Mouse (Mus musculus) thymus, postnatal 10 days (tissue): ENCODE results near the gene Carmil2.

Source experiments
- DNase-seq, 2 experiments: peaks; one replicate each; pipeline ENCODE4 v3.0.0; 2021; ENCODE audit warnings: low spot score in 2 of 2

The Carmil2 gene

GRCm38 (mm10) chr8:105685796-105686308 is at the start of gene Carmil2:
Gene Carmil2 (plus strand): TSS chr8:105686274.
- peak; percentile 96 to 97 for DNase-seq

GRCm38 (mm10) chr8:105636963-105637510 is 49.0 kb upstream of the Carmil2 start, which contains the start of gene Agrp:
Gene Agrp (minus strand): TSS chr8:105637393.
- DNase-seq = peak; percentile 68 to 72

GRCm38 (mm10) chr8:105637601-105638041 is 48.5 kb upstream of the Carmil2 start:
- DNase-seq = no peak

GRCm38 (mm10) chr8:105638510-105638909 is 47.6 kb upstream of the Carmil2 start:
- DNase-seq = peak in 1 of 2 experiments; percentile 42

DNA sequence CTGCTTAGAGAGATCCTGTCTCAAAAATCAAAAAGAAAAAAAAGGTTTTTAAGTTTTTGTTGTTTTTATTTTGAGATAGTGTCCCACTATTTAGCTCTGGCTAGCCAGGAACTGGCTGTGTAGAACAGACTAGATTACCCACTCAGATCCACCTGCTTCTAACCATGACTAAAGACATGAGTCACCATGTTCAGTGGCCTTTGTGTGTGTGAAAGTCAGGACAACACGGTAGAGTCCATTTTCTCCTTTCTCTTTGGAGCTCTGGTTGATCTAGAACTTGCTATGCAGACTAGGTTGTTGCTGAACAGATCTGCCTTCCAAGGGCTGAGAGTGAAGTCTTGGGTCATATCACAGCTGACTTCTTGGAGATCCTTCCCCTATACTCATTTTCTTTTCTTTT is 46.2 kb upstream of the Carmil2 start:
- DNase-seq = no peak

GRCm38 (mm10) chr8:105640511-105640910 is 45.6 kb upstream of the Carmil2 start:
- no peak for DNase-seq

DNA sequence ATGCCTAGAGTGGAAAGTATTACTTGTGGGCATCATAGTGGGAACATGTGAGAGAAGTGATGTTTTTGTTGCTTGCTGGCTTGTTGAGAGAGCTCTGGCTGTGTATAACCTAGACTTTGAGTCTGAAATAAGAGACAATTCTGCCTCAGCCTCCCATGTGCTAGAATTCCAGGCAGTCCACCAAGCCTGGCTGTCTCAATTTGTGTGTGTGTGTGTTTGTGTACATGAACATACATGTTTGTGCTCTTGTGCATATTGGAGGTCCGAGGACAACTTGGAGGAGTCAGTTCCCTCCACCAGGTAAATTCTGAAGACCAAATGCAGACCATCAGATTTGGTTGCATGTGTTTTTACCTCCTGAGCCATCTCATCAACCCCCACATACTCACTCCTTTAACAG is 40.9 kb upstream of the Carmil2 start:
- DNase-seq = no peak

DNA sequence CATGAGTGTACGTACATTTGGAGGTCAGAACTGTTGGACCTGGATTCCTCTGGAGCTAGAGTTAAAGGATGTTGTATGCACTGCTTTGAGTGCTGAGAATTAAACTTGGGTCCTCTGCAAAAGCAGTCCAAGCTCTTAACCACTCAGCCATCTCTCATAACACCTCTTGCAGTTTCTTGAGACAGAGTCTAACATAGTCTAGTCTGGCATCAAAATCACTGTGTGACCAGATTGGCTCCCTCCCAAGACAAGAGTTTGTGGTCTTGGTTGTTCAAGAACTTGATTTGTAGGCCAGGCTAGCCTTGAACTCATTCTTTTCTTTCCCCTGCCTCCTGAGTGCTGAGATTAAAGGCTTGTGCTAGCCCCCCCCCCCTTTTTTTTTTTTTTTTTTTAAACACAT is 37.1 kb upstream of the Carmil2 start:
- DNase-seq = no peak

GRCm38 (mm10) chr8:105657641-105658040 is 28.4 kb upstream of the Carmil2 start:
- no peak for DNase-seq

GRCm38 (mm10) chr8:105661167-105661566 is 24.9 kb upstream of the Carmil2 start:
- peak; percentile 25 to 48 for DNase-seq

GRCm38 (mm10) chr8:105677891-105678290 is 8.2 kb upstream of the Carmil2 start:
- no peak for DNase-seq

GRCm38 (mm10) chr8:105685325-105685724 is 749 bp upstream of the Carmil2 start:
- DNase-seq = peak in 1 of 2 experiments; percentile 11

DNA sequence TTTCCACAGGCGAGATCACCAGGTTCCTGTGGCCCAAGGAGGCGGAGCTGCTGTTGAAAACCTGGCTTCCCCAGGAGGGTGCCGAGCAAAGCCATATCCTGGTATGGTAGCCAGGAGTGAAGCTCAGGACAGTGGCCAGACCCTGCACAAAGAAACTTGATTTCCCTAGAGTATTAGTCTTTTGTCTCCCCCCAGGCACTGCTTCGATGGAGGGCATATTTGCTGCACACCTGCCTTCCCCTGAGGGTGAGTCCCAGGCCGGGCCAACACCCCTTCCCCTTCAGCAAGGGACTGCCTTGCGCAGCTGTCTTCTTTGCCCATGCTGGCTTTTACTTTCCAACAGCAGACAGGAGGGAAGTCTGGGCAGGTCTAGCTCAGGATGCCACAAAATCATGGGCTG is 477 bp downstream of the Carmil2 start:
- DNase-seq = peak; percentile 48 to 54

DNA sequence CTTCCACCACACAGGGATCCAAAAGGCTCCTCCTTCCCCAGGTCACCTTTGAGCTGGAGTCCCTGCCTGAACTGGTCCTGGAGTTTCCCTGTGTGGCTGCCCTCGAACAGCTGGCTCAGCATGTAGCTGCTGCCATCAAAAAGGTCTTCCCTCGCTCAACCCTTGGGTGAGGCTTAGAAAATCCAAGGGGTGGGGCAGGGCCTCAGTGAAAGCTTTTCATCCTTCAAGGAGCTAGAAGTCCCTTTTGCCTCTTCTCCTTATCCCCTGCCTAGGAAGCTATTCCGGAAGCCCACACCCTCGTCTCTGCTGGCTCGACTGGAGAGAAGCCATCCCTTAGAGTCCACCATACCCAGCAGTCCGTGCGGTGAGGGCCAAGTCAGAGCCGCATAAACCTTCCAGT is 1.4 kb downstream of the Carmil2 start:
- DNase-seq = peak in 1 of 2 experiments; percentile 8

DNA sequence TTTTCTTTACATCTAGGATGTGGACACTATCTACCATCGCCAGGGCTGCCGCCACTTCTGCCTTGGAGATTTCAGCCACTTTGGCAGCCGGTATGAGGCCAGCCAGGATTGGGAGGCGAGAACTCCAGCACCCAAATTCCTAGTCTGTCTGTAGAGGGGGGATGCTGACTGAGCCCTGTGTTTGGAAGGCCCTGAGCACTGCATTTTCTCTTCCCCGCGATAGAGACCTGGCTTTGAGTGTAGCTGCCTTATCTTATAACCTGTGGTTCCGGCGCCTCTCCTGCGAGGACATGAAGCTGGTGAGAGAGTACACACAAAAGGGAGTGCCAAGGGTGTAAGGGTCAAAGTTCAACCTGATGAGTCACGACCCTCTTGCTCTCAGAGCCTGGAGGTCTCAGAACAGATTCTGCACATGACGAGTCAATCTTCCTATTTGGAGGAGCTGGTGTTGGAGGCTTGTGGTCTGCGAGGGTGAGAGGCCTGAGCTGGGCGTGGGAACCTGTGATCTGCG is 2.2 kb downstream of the Carmil2 start:
- peak in 1 of 2 experiments; percentile 4 for DNase-seq

DNA sequence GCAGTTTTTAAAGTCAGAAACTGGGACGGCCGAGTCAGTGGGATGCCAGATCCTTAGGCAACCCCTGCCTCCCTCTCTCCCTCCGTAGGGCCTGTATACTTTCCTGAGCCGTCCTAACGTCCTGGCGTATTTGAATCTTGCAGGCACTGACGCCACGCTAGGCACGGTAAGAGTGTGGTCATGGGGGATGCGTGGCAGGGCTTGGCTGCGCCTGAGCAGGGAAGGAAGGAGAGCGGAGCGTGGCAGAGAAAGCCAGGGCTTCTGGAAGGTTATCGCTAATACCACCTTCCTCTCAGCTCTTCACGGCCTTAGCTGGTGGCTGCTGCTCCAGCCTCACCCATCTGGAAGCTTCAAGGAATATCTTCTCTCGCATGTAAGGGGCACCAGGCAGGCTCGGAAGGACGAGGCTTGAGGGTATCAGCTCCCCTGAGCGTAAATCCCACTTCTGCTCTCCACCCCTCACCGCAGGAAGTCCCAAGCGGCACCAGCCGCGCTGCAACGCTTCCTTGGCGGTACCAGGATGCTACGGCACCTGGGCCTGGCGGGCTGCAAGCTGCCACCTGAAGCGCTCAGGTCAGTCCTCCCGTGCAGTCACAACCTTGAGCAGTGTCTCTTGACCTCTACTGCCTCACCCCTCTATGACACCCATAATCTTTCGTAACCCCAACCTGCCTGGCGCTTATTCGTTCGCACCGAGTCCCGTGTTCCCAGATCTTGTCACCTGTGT is 3.3 kb downstream of the Carmil2 start:
- DNase-seq = no peak

- DNase-seq = no peak
These were observed 3.9 kb downstream of the Carmil2 start for GRCm38 (mm10) chr8:105689983-105690360.

DNA sequence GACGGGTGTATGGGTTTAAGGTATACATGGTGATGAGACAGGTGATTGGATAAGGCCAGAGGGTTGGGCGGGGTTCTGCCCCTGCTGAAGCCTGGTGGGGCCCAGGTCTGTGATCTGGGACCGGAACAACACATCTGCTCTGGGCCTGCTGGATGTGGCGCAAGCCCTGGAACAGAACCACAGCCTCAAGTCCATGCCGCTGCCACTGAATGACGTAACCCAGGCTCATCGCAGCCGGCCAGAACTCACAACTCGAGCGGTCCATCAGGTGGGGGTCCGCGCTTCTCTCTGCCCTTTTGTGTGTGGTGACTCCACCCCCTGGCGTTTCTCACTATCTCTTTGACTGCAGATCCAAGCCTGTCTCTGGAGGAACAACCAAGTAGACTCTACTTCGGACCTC is 4.9 kb downstream of the Carmil2 start:
- no peak for DNase-seq

GRCm38 (mm10) chr8:105692449-105693182 is 6.5 kb downstream of the Carmil2 start:
- no peak for DNase-seq

DNA sequence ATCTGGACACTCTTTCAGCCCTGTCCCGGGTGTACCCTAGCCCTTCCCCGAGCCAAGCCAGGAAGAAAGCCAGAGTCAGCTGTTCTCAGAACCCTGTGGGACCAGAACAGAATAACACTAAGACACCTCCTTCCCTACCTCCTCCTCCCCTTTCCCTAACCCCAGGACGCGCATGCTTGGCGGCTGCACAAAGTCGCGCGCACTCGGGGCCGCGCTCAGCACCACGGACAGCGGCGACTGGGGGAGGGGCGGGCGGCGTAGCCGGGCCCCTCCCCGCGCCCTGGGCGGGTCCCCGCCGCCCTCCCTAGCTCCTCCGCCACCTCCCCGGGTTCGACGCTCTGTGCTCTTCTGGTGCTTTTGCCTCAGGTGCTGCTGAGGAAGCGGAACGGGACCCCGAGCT is 7.6 kb downstream of the Carmil2 start:
- peak in 1 of 2 experiments; percentile 12 for DNase-seq

DNA sequence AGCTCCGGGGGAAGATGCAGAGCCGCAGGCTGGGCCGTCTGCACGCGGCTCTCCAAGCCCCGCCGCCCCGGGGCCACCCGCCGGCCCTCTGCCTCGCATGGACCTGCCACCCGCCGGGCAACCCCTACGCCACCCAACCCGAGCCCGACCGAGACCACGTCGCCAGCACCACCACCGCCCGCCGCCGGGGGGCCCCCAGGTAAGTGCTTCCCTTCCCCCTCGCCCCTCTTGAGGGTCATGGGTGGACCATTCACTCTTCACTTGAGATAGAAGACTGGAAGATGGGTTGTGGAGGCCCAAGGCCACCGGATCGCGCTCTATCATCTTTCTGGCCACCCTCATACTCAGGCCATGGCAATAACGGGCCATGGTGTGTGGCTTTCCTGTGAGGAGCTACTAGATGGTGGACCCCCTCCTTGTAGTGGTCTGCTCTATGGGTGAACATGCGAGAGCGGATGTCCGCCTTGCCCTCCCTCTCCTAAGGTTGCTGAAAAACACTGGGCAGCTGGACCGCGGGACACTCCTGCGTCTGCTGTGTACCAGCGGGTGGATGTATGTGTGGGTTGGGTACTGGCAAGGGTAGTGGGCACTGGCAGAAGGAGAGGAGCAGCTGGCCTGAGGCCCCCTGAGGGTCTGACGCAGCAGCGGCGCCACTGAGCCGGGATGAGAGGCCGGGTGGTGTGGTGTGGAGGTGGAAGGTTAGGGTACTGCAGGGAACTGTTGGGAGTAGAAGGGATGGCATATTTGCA is 8.2 kb downstream of the Carmil2 start:
- DNase-seq = no peak
